Mouse (Mus musculus): Measurements from ENCODE around the gene Cgas.

GRCm38 (mm10) chr9:78386947-78387346 is 56.1 kb downstream of the Cgas start:
- no peak for TF ChIP-seq CTCF (conservative IDR thresholded peaks at IDR 0.05; ENCODE audit: low read length)
- no peak for TF ChIP-seq POU5F1 (IDR thresholded peaks at IDR 0.05; ENCODE audit: borderline replicate concordance, low read length)
- no peak for TF ChIP-seq NANOG (IDR thresholded peaks at IDR 0.05; ENCODE audit: borderline replicate concordance, low read length)

Data from E14TG2a.4 (cell line).